Mouse (Mus musculus) forebrain, postnatal 0 days (tissue): ENCODE measurements at regions not wholly inside any gene's neighbourhood (a gene's known extent, or its start where the extent isn't known, plus 50 kb on each side); places are given as distances from the start of the nearest gene placed in this dataset.

Experiments used
- ATAC-seq: fragments of 200-750 bp; cut with Nextera tagmentation; 2 replicates; pipeline ENCODE4 v1.8.0; 2017; ENCODE audit warnings: mild to moderate bottlenecking, moderate library complexity
- DNase-seq: peaks from one replicate; pipeline ENCODE4 v3.0.0-alpha.2; 2015
- H3K27ac ChIP-seq: fragments of 300-500 bp; sonication (generic); 2 replicates; pipeline ENCODE4 v1.5.1; 2014; ENCODE audit warnings: low read depth, mild to moderate bottlenecking, antibody characterized with exemption, low read length, moderate library complexity, mixed read lengths
- H3K27me3 ChIP-seq: fragments of 300-500 bp; sonication (generic); 2 replicates; pipeline ENCODE4 v1.6.1; 2014; ENCODE audit warnings: mild to moderate bottlenecking, low read length, mixed read lengths; ENCODE audit not compliant: insufficient read depth
- H3K36me3 ChIP-seq: fragments of 300-500 bp; sonication (generic); 2 replicates; pipeline ENCODE4 v1.6.1; 2014; ENCODE audit warnings: mild to moderate bottlenecking, moderate library complexity; ENCODE audit not compliant: insufficient read depth
- H3K4me1 ChIP-seq: fragments of 300-500 bp; sonication (generic); 2 replicates; pipeline ENCODE4 v1.6.1; 2014; ENCODE audit warnings: antibody characterized with exemption; ENCODE audit not compliant: insufficient read depth
- H3K4me2 ChIP-seq: fragments of 300-500 bp; sonication (generic); 2 replicates; pipeline ENCODE4 v1.6.1; 2014; ENCODE audit warnings: low read depth, mild to moderate bottlenecking, moderate library complexity
- H3K4me3 ChIP-seq: fragments of 300-500 bp; sonication (generic); 2 replicates; pipeline ENCODE4 v1.5.1; 2014; ENCODE audit warnings: low read depth, low read length, mixed read lengths
- H3K9ac ChIP-seq: fragments of 300-500 bp; sonication (generic); 2 replicates; pipeline ENCODE4 v1.6.1; 2014; ENCODE audit warnings: mild to moderate bottlenecking
- H3K9me3 ChIP-seq: fragments of 300-500 bp; sonication (generic); 2 replicates; pipeline ENCODE4 v1.6.1; 2016; ENCODE audit warnings: low read length
- CTCF ChIP-seq: sonication (generic); IDR thresholded peaks from 2 replicates; pipeline ENCODE4 v1.5.1; 2016; ENCODE audit warnings: antibody characterized with exemption, control low read depth, low read depth
- WGBS: fragments of 180-500 bp; shearing (Covaris S2); extraction: QIAGEN DNeasy Blood & Tissue Kit; methylation state at CpG from one replicate; pipeline ENCODE4 v1.1.7; 2014; 5-methylcytosine and 5-hydroxymethylcytosine counted together

DNA sequence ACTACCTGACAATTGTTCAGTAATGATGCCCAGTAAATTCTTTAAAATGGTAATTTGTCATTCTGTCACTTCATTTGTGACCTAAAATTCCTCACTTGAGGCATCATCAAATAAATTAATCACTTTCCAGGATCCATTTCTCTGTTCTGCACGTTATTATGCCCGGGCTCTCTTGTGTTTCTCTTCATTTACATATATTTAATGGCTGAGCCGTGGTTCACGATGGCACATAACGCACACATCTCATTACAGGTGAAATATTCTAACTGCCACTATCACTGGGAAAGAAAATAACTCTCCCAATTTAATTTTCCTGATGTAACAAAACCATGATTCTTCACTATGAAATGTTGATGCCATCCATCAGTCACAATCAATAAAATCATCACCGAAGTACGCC, 604.4 kb downstream of the Nr4a2 start:
- 51% methylated on average over 7 of the region's 7 CpGs for WGBS
- no peaks in the 10 kb centered on the region for H3K4me1 ChIP-seq
- H3K9ac ChIP-seq = no peak overlapping the region
- no peaks in the 10 kb centered on the region for H3K27me3 ChIP-seq
- H3K27ac ChIP-seq = no peak overlapping the region
- H3K9me3 ChIP-seq = no peaks in the 10 kb centered on the region
- H3K4me3 ChIP-seq = no peak overlapping the region
- H3K36me3 ChIP-seq = no peaks in the 10 kb centered on the region
- no peak for ATAC-seq
- no peak overlapping the region for H3K4me2 ChIP-seq
- DNase-seq = no peak
- TF ChIP-seq CTCF = no peak
